In genomic region chr16:43495175-43495818, GRCm38 (mm10) we compare ENCODE assay signal across 21 mouse cellular contexts.
"Had no signal": no experiment of that assay in that cellular context is flagged by ENCODE, and none has a peak within 500 bp of the region (broad histone marks: within the 10 kb centered on the region; RNA-seq: fewer than 3 reads in every experiment).

No protein-coding gene starts in this region.

- H3K4me3 ChIP-seq: heart, embryonic 10.5 days; heart, embryonic 12.5 days; hindbrain, embryonic 13.5 days; hindbrain, embryonic 15.5 days; left cerebral cortex, adult 2 months; limb, embryonic 10.5 days; limb, embryonic 12.5 days; liver, embryonic 13.5 days; liver, embryonic 15.5 days had no signal

- H3K9me3 ChIP-seq: heart, embryonic 10.5 days; heart, embryonic 12.5 days; hindbrain, embryonic 13.5 days; hindbrain, embryonic 15.5 days; limb, embryonic 10.5 days; limb, embryonic 12.5 days; liver, embryonic 13.5 days; liver, embryonic 15.5 days had no signal

- ATAC-seq: forebrain, postnatal 0 days; hindbrain, postnatal 0 days; intestine, embryonic 16.5 days had no signal

- H3K4me1 ChIP-seq: limb, embryonic 10.5 days; limb, embryonic 12.5 days; liver, embryonic 13.5 days; liver, embryonic 15.5 days had no signal

- H3K9ac ChIP-seq: forebrain, postnatal 0 days; heart, embryonic 12.5 days; hindbrain, embryonic 13.5 days; hindbrain, embryonic 15.5 days; limb, embryonic 12.5 days; liver, embryonic 13.5 days; liver, embryonic 15.5 days had no signal

- H3K36me3 ChIP-seq: heart, embryonic 10.5 days; heart, embryonic 12.5 days; hindbrain, embryonic 13.5 days; hindbrain, embryonic 15.5 days; limb, embryonic 10.5 days; limb, embryonic 12.5 days; liver, embryonic 13.5 days; liver, embryonic 15.5 days had no signal

- DNase-seq: forebrain, postnatal 0 days; gastrocnemius, postnatal 25 days; heart, adult 18-20 months; heart, postnatal 10 days; kidney, adult 11 months; kidney, adult 2 months; kidney, postnatal 10 days; kidney, postnatal 25 days; kidney, postnatal 4 days; liver, embryonic 13.5 days had no signal

- H3K27me3 ChIP-seq: heart, embryonic 12.5 days; hindbrain, embryonic 13.5 days; hindbrain, embryonic 15.5 days; limb, embryonic 12.5 days; liver, embryonic 13.5 days; liver, embryonic 15.5 days had no signal

- H3K27ac ChIP-seq: heart, embryonic 10.5 days; hindbrain, embryonic 13.5 days; hindbrain, embryonic 15.5 days; hindbrain, postnatal 0 days; left cerebral cortex, adult 2 months; limb, embryonic 10.5 days; limb, embryonic 12.5 days; liver, embryonic 13.5 days; liver, embryonic 15.5 days had no signal

- H3K4me2 ChIP-seq: heart, embryonic 12.5 days; hindbrain, embryonic 13.5 days; hindbrain, embryonic 15.5 days; limb, embryonic 12.5 days; liver, embryonic 11.5 days; liver, embryonic 13.5 days; liver, embryonic 15.5 days had no signal
